Mouse (Mus musculus): Measurements from ENCODE around the gene Lrrc23. TPM values are rescaled to one million over a fixed set of nuclear protein-coding genes. Genes with fewer than 3 reads are reported as not detected.

Lrrc23 gene
- polyA plus RNA-seq, 1 experiment from 2014 or later = 2.3 TPM

- WGBS = under 1% methylated on average over 85 of the region's 85 CpGs
- Histone ChIP-seq H3K36me3 (peaks cover 59% of the 10 kb centered on the region), H3K4me3 (peak overlapping the region; percentile 45), H3K27me3 (no peaks in the 10 kb centered on the region), H3K9me3 (no peaks in the 10 kb centered on the region), H3K4me1 (peaks cover 28% of the 10 kb centered on the region), H3K4me2 (replicated peaks) (peak overlapping the region; percentile 73), H3K27ac (replicated peaks) (peak overlapping the region; percentile 82), H3K9ac (replicated peaks) (peak overlapping the region; percentile 75)
- ATAC-seq (ENCODE audit: low FRiP score, low read depth) = peak; percentile 80
Measured at GRCm38 (mm10) chr6:124745490-124746295, 33.8 kb downstream of the Lrrc23 start.

GRCm38 (mm10) chr6:124744755-124745321 is 34.7 kb downstream of the Lrrc23 start:
- H3K27ac ChIP-seq (replicated peaks) = peak overlapping the region; percentile 82
- no peak for ATAC-seq (ENCODE audit: low FRiP score, low read depth)
- H3K4me3 ChIP-seq = peak overlapping the region; percentile 45
- 70% methylated on average over 26 of the region's 26 CpGs for WGBS
- peak overlapping the region; percentile 53 for H3K9ac ChIP-seq (replicated peaks)
- peaks cover 58% of the 10 kb centered on the region for H3K36me3 ChIP-seq
- H3K4me1 ChIP-seq = peaks cover 33% of the 10 kb centered on the region
- no peaks in the 10 kb centered on the region for H3K27me3 ChIP-seq
- no peaks in the 10 kb centered on the region for H3K9me3 ChIP-seq
- peak overlapping the region; percentile 73 for H3K4me2 ChIP-seq (replicated peaks)

- H3K27me3 ChIP-seq = no peaks in the 10 kb centered on the region
- H3K9me3 ChIP-seq = no peaks in the 10 kb centered on the region
- WGBS = 90% methylated on average over 8 of the region's 8 CpGs
- 0 out of 2 replicates have a peak overlapping the region, but pooled peaks have one; percentile 17 for H3K9ac ChIP-seq (replicated peaks)
- ATAC-seq (ENCODE audit: low FRiP score, low read depth) = no peak
- H3K27ac ChIP-seq (replicated peaks) = no peak overlapping the region
- H3K4me1 ChIP-seq = peaks cover 45% of the 10 kb centered on the region
- H3K4me3 ChIP-seq = no peak overlapping the region
- peaks cover 46% of the 10 kb centered on the region for H3K36me3 ChIP-seq
- no peak overlapping the region for H3K4me2 ChIP-seq (replicated peaks)
Measured at GRCm38 (mm10) chr6:124743647-124744046, 35.9 kb downstream of the Lrrc23 start.

GRCm38 (mm10) chr6:124742839-124743514 is 36.5 kb downstream of the Lrrc23 start:
- Histone ChIP-seq H3K4me3 (no peak overlapping the region), H3K36me3 (peaks cover 40% of the 10 kb centered on the region), H3K4me2 (replicated peaks) (no peak overlapping the region), H3K27me3 (no peaks in the 10 kb centered on the region), H3K4me1 (peaks cover 50% of the 10 kb centered on the region), H3K27ac (replicated peaks) (no peak overlapping the region), H3K9me3 (no peaks in the 10 kb centered on the region), H3K9ac (replicated peaks) (no peak overlapping the region)
- ATAC-seq (ENCODE audit: low FRiP score, low read depth) = no peak
- 95% methylated on average over 14 of the region's 15 CpGs for WGBS

DNA sequence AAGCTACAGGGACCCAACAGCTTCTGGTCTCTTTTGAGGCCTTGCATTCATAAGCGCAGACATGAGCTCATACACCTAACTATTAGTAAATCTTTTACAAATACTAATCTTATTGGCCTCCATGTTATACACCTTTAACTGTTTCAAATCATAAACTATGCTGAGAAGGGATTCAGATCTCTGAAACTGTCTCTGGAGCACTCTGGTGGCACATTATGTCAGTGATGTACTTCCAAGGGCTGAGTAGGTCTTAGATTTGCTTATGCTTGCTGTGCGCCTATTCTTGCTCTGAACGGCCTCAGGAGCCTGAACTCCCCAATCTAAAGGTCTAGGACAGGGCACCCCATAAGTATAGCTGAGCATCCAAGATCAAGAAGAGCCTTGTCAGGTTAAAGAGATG is 37.7 kb downstream of the Lrrc23 start:
- peak overlapping the region; percentile 67 for H3K4me2 ChIP-seq (replicated peaks)
- peaks cover 46% of the 10 kb centered on the region for H3K4me1 ChIP-seq
- no peaks in the 10 kb centered on the region for H3K27me3 ChIP-seq
- peak overlapping the region; percentile 99 for H3K27ac ChIP-seq (replicated peaks)
- H3K9me3 ChIP-seq = no peaks in the 10 kb centered on the region
- WGBS = 68% methylated on average over 3 of the region's 3 CpGs
- H3K4me3 ChIP-seq = peak overlapping the region; percentile 56
- no peak for ATAC-seq (ENCODE audit: low FRiP score, low read depth)
- peaks cover 28% of the 10 kb centered on the region for H3K36me3 ChIP-seq
- H3K9ac ChIP-seq (replicated peaks) = peak overlapping the region; percentile 77; the same call in 1 of the 2 replicates

DNA sequence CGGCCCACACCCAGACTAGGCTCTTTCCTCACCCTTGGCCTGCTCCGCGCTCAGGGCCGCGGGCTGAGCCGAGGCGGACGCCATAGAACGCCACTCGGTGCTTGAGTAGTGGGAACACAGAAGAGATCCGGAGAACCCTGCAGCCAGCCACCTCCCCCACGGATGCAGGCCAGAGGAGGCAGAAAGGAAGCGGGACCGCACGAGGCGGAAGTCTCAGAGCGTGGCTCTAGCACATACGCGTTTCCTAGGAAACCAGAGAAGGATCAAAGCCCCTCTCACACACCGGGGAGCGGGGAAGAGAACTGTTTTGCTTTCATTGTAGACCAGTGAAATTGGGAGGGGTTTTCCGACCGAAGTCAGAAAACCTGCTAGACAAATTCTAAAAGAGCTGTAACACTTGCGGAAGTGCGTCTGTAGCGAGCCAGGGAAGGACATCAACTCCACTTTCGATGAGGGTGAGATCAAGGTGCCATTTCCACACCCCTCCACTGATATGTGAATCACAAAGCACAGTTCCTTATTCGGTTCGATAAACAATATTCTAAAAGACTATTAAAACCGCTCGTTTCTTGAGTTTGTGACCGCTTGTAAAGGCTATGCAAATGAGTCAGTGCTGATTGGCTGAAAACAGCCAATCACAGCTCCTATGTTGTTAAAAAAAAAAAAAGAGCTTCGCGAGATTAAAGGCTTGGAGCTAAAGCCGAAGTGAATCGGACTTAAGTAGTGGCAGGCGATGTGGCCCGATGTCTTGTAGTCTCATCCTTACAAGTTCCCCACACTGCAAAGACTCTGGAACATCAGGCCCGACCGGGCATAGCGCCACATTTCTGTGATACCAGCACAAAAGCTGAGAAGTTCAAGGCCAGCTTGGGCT is 38.4 kb downstream of the Lrrc23 start, which contains the start of gene Grcc10:
Gene Grcc10, minus strand, starts transcription at position 487 of the 874 bp plus-strand sequence.
- peaks cover 39% of the 10 kb centered on the region for H3K4me1 ChIP-seq
- H3K27me3 ChIP-seq = no peaks in the 10 kb centered on the region
- peak within 1 kb of the TSS; percentile 67 for H3K4me2 ChIP-seq (replicated peaks)
- ATAC-seq (ENCODE audit: low FRiP score, low read depth) = peak; percentile 82
- peak within 1 kb of the TSS; percentile 99 for H3K27ac ChIP-seq (replicated peaks)
- no peaks in the 10 kb centered on the region for H3K9me3 ChIP-seq
- WGBS = under 1% methylated on average over 41 of the region's 41 CpGs
- H3K9ac ChIP-seq (replicated peaks) = peak within 1 kb of the TSS; percentile 77
- peaks cover 27% of the 10 kb centered on the region for H3K36me3 ChIP-seq
- H3K4me3 ChIP-seq = peak within 1 kb of the TSS; percentile 56

DNA sequence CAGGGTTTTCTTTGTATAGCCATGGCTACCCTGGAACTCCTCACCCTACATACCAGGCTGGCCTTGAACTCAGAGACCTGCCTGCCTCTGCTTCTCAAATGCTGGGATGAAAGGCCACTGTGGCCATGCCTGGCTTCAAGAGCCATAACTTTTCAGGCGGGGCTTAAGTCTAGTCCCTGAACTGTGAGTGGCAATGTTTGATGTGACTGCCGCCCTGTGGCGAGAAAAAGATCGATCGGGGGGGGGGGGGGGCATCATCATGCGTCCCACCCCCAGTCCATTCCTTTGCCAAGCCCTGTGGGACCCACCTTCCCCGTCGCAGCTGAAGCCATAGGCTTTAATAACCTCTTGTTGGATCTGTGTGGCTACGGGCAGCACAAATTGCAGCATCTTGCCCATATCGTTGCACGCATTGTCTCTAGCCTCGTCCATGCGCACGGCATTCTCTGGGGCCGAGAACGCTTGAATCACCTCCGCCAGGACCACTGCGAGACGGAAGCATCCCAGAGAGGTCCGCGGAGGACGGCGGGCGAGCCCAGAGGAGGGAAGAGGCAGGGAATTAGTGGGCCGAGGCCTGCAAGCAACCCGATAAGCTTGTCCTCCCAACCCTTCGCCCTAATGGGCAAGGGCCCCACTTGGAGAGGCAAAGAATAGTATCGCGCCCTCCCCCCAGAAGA is 39.2 kb downstream of the Lrrc23 start:
- Histone ChIP-seq H3K27ac (replicated peaks) (peak overlapping the region; percentile 99), H3K4me2 (replicated peaks) (peak overlapping the region; percentile 67), H3K27me3 (no peaks in the 10 kb centered on the region), H3K9me3 (no peaks in the 10 kb centered on the region), H3K4me3 (peak overlapping the region; percentile 56), H3K9ac (replicated peaks) (peak overlapping the region; percentile 77), H3K36me3 (peaks cover 27% of the 10 kb centered on the region), H3K4me1 (peaks cover 36% of the 10 kb centered on the region)
- 1% methylated on average over 29 of the region's 29 CpGs for WGBS
- ATAC-seq (ENCODE audit: low FRiP score, low read depth) = peak; percentile 12

GRCm38 (mm10) chr6:124739231-124739796 is 40.2 kb downstream of the Lrrc23 start:
- H3K4me3 ChIP-seq = no peak overlapping the region
- ATAC-seq (ENCODE audit: low FRiP score, low read depth) = no peak
- peak overlapping the region; percentile 67 for H3K4me2 ChIP-seq (replicated peaks)
- H3K36me3 ChIP-seq = peaks cover 18% of the 10 kb centered on the region
- no peaks in the 10 kb centered on the region for H3K9me3 ChIP-seq
- H3K9ac ChIP-seq (replicated peaks) = peak overlapping the region; percentile 32; the same call in 1 of the 2 replicates
- WGBS = 84% methylated on average over 10 of the region's 10 CpGs
- no peaks in the 10 kb centered on the region for H3K27me3 ChIP-seq
- H3K27ac ChIP-seq (replicated peaks) = peak overlapping the region; percentile 99; the same call in 1 of the 2 replicates
- H3K4me1 ChIP-seq = peaks cover 29% of the 10 kb centered on the region

- Histone ChIP-seq H3K27ac (replicated peaks) (peak within 1 kb of the TSS; percentile 20), H3K4me1 (peaks cover 29% of the 10 kb centered on the region), H3K4me3 (no peak within 1 kb of the TSS), H3K4me2 (replicated peaks) (peak within 1 kb of the TSS; percentile 67; the same call in 1 of the 2 replicates), H3K9ac (replicated peaks) (peak within 1 kb of the TSS; percentile 32; the same call in 1 of the 2 replicates), H3K27me3 (no peaks in the 10 kb centered on the region), H3K36me3 (peaks cover 13% of the 10 kb centered on the region), H3K9me3 (no peaks in the 10 kb centered on the region)
- WGBS = 24% methylated on average over 15 of the region's 15 CpGs
- no peak for ATAC-seq (ENCODE audit: low FRiP score, low read depth)
Measured at GRCm38 (mm10) chr6:124738511-124739023, 41.0 kb downstream of the Lrrc23 start, which contains the start of gene Ptpn6. TSS of gene Ptpn6 (minus strand) at chr6:124738714.

GRCm38 (mm10) chr6:124737040-124737439 is 42.5 kb downstream of the Lrrc23 start:
- 90% methylated on average over 11 of the region's 11 CpGs for WGBS
- Histone ChIP-seq H3K4me1 (peaks cover 28% of the 10 kb centered on the region), H3K9me3 (no peaks in the 10 kb centered on the region), H3K36me3 (no peaks in the 10 kb centered on the region), H3K9ac (replicated peaks) (no peak overlapping the region), H3K4me3 (no peak overlapping the region), H3K27ac (replicated peaks) (no peak overlapping the region), H3K4me2 (replicated peaks) (no peak overlapping the region), H3K27me3 (0 out of 2 replicates have a peak, but pooled peaks cover 3% of the 10 kb centered on the region)
- ATAC-seq (ENCODE audit: low FRiP score, low read depth) = no peak

Measured in midbrain, embryonic 12.5 days (tissue).